Mouse (Mus musculus): ENCODE results near the gene Ppp1r9b. TPM values are rescaled to one million over a fixed set of nuclear protein-coding genes. Genes with fewer than 3 reads are reported as not detected.

Ppp1r9b gene
- polyA plus RNA-seq (2015; fragmentation: Nextera tagmentation; extraction: Ambion mirVana): 7.1 and 7.6 TPM in 2 replicates

DNA sequence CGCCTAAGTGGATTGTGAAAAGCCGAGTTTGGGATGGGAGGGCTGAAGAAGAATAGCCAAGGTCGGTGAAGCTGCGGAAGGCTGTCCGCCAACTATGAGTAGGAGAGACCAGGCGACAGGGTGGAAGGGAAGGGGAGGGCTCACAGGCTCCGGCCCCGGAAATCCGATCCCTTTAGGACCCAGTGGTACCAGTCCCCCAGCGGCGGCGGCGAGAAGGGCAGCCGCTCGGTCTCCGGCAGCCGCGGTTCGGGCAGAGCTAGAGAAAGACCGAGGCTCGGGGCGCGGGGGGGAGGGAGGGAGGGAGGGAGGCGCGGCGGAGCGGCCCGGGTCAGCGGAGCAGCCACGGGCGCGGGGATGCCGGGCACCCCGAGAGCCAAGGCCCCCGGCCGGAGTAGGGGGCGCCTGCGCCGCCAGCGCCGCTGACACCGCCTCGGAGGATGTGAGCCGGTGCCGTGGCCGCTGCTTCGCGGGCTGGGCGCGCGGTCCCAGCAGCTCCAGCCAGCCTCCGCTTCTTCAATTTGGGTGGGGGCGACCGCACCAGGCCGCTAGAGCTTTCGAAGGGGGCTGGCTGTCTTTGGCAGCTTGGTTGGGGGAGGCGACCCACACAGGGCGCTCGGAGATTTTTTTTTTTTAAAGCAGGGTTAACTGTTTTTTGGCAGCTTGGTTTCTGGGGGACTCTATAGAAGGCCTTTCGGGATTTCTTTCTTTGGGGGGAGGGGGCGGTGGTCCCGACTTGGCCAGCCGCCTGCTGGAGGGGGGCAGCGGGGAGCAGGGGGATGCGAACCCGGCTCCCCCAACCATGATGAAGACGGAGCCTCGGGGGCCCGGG, at the start of gene Ppp1r9b:
Gene Ppp1r9b (plus strand): TSS at position 287 of the 829 bp plus-strand sequence.
- ATAC-seq (ENCODE audit: low read depth): peak; percentile 83
- peaks cover 78% of the 10 kb centered on the region for H3K4me1 ChIP-seq (ENCODE audit: control insufficient read depth, low read depth, low read length)

DNA sequence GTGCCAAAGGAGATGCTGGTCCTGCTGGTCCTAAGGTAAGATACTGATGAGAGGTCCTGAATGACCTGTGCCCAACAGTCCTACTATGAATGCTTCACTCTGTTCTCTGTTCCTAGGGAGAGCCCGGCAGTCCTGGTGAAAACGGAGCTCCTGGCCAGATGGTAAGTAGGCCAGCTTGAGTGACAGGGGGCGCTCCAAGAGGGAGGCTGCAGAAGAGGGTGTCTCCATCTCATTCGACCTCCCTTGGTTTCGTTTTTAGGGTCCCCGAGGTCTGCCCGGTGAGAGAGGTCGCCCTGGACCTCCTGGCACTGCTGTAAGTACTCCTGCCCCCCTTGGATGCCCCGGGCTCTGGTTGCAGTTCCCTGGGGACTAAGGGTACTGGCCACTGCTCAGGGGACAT, 49.7 kb upstream of the Ppp1r9b start:
- Histone ChIP-seq H3K27me3 (ENCODE audit: control insufficient read depth, insufficient read depth, low read depth, low read length) (peaks cover 31% of the 10 kb centered on the region), H3K27ac (ENCODE audit: low read length) (no peak overlapping the region), H3K4me2 (ENCODE audit: low read depth, low read length) (no peak overlapping the region), H3K36me3 (ENCODE audit: control insufficient read depth, insufficient read depth) (no peaks in the 10 kb centered on the region), H3K9ac (ENCODE audit: low read depth, low read length) (no peak overlapping the region), H3K4me3 (ENCODE audit: low read depth, low read length) (no peak overlapping the region), H3K9me3 (replicated peaks; ENCODE audit: control insufficient read depth, low read length) (no peaks in the 10 kb centered on the region), H3K4me1 (ENCODE audit: control insufficient read depth, low read depth, low read length) (peaks cover 2% of the 10 kb centered on the region)
- 17% methylated on average over 9 of the region's 9 CpGs for WGBS (ENCODE audit: insufficient replicate concordance)
- ATAC-seq (ENCODE audit: low read depth): no peak

More for the DNA sequence above, at the start of gene Ppp1r9b:
- WGBS (ENCODE audit: insufficient replicate concordance): under 1% methylated on average over 49 of the region's 69 CpGs
- peak within 1 kb of the TSS; percentile 77 for H3K27ac ChIP-seq (ENCODE audit: low read length)
- peak within 1 kb of the TSS; percentile 87 for H3K9ac ChIP-seq (ENCODE audit: low read depth, low read length)
- no peaks in the 10 kb centered on the region for H3K27me3 ChIP-seq (ENCODE audit: control insufficient read depth, insufficient read depth, low read depth, low read length)
- no peaks in the 10 kb centered on the region for H3K36me3 ChIP-seq (ENCODE audit: control insufficient read depth, insufficient read depth)
- H3K4me2 ChIP-seq (ENCODE audit: low read depth, low read length): peak within 1 kb of the TSS; percentile 97
- no peaks in the 10 kb centered on the region for H3K9me3 ChIP-seq (replicated peaks; ENCODE audit: control insufficient read depth, low read length)
- H3K4me3 ChIP-seq (ENCODE audit: low read depth, low read length): peak within 1 kb of the TSS; percentile 84

DNA sequence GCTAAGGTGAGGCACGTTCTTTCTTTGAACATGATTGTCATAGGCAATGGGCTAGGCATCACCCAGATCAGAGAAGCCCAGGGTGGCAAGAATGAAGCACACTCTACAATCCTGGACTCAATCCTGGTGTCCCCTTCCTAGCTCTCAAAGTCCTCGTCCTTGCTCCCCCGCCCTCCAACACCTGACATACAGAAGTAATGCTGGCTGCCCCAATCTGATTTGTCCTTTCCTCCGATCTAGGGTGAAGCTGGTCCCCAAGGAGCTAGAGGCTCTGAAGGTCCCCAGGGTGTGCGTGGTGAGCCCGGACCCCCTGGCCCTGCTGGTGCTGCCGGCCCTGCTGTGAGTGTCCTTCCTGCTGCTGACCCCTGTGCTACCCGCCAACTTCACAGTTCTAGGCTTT, 49.1 kb upstream of the Ppp1r9b start:
- H3K4me2 ChIP-seq (ENCODE audit: low read depth, low read length): no peak overlapping the region

DNA sequence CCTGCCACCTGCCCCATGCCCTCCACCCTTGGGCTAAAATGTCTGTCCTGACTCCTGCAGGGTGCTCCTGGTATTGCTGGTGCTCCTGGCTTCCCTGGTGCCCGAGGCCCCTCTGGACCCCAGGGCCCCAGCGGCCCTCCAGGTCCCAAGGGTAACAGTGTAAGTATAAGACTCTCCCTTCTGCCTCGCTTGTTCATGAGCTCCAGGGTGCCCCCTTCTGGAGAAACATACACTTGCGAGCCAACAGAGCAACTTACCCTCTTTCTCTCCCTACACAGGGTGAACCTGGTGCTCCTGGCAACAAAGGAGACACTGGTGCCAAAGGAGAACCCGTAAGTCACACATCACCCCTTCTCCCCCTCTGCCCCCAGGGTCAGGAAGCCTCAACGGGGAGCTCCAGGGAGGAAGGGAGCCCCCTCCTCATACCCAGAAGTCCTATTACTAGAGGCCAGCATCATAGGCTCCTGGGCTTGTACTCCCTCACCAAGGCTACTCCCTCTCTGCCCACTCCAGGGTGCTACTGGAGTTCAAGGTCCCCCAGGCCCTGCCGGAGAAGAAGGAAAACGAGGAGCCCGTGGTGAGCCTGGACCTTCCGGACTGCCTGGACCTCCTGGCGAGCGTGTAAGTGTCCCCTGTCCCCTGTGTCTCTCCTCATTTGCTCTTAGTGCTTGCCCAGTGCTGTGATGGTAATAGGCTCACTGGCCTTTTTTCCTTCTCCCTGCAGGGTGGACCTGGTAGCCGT, 48.4 kb upstream of the Ppp1r9b start:
- H3K27me3 ChIP-seq (ENCODE audit: control insufficient read depth, insufficient read depth, low read depth, low read length): peaks cover 21% of the 10 kb centered on the region
- H3K4me2 ChIP-seq (ENCODE audit: low read depth, low read length): no peak overlapping the region
- H3K4me3 ChIP-seq (ENCODE audit: low read depth, low read length): no peak overlapping the region
- no peaks in the 10 kb centered on the region for H3K36me3 ChIP-seq (ENCODE audit: control insufficient read depth, insufficient read depth)
- no peak overlapping the region for H3K27ac ChIP-seq (ENCODE audit: low read length)
- no peaks in the 10 kb centered on the region; the same call in 1 of the 2 replicates for H3K4me1 ChIP-seq (ENCODE audit: control insufficient read depth, low read depth, low read length)
- H3K9me3 ChIP-seq (replicated peaks; ENCODE audit: control insufficient read depth, low read length): no peaks in the 10 kb centered on the region
- no peak overlapping the region for H3K9ac ChIP-seq (ENCODE audit: low read depth, low read length)
- ATAC-seq (ENCODE audit: low read depth): 0 out of 2 replicates have a peak, but pooled peaks have one; percentile 8
- WGBS (ENCODE audit: insufficient replicate concordance): 38% methylated on average over 13 of the region's 13 CpGs

More for the DNA sequence above, 49.1 kb upstream of the Ppp1r9b start:
- Histone ChIP-seq H3K27me3 (ENCODE audit: control insufficient read depth, insufficient read depth, low read depth, low read length) (peaks cover 24% of the 10 kb centered on the region), H3K36me3 (ENCODE audit: control insufficient read depth, insufficient read depth) (no peaks in the 10 kb centered on the region), H3K4me3 (ENCODE audit: low read depth, low read length) (no peak overlapping the region), H3K27ac (ENCODE audit: low read length) (no peak overlapping the region), H3K9me3 (replicated peaks; ENCODE audit: control insufficient read depth, low read length) (no peaks in the 10 kb centered on the region), H3K4me1 (ENCODE audit: control insufficient read depth, low read depth, low read length) (peaks cover 2% of the 10 kb centered on the region), H3K9ac (ENCODE audit: low read depth, low read length) (no peak overlapping the region)
- 69% methylated on average over 8 of the region's 8 CpGs for WGBS (ENCODE audit: insufficient replicate concordance)
- no peak for ATAC-seq (ENCODE audit: low read depth)

DNA sequence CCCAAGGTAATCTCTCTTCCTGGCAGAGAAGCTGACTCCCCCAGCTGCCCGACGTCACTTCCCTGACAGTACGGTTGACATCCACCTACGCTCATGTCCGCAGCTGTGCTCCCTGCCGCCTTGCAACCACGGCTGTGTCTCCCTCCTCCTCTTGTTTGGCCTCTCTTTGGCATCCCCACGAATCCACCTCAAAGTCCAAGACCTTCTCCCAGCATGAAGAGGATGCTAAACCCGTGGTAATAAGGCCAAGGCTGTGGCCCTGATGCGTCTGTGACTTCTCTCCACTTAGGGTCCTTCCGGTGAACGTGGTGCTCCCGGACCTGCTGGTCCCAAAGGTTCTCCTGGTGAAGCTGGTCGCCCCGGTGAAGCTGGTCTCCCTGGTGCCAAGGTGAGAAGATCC, 47.8 kb upstream of the Ppp1r9b start:
- Histone ChIP-seq H3K27me3 (ENCODE audit: control insufficient read depth, insufficient read depth, low read depth, low read length) (peaks cover 15% of the 10 kb centered on the region), H3K9ac (ENCODE audit: low read depth, low read length) (no peak overlapping the region), H3K27ac (ENCODE audit: low read length) (no peak overlapping the region), H3K4me2 (ENCODE audit: low read depth, low read length) (no peak overlapping the region), H3K4me1 (ENCODE audit: control insufficient read depth, low read depth, low read length) (no peaks in the 10 kb centered on the region), H3K36me3 (ENCODE audit: control insufficient read depth, insufficient read depth) (no peaks in the 10 kb centered on the region), H3K9me3 (replicated peaks; ENCODE audit: control insufficient read depth, low read length) (no peaks in the 10 kb centered on the region), H3K4me3 (ENCODE audit: low read depth, low read length) (no peak overlapping the region)
- 62% methylated on average over 15 of the region's 15 CpGs for WGBS (ENCODE audit: insufficient replicate concordance)
- no peak for ATAC-seq (ENCODE audit: low read depth)

DNA sequence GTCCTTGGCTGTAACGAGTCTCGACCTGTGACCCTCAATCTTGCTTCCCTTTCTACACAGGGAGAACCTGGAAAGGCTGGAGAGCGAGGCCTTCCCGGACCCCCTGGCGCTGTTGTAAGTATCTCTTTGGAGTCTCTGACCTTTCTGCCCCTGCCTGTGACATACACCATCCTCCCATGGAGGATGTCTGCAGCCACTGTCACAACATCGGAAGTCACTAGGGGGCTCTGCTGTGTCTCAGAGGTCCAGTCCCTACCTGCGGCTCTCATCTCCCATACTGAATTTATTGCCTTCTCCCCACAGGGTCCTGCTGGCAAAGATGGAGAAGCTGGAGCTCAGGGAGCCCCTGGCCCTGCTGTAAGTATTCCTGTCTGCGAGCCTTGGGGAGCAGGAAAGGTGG, 46.5 kb upstream of the Ppp1r9b start:
- no peak for ATAC-seq (ENCODE audit: low read depth)
- Histone ChIP-seq H3K27ac (ENCODE audit: low read length) (no peak overlapping the region), H3K9ac (ENCODE audit: low read depth, low read length) (no peak overlapping the region)

DNA sequence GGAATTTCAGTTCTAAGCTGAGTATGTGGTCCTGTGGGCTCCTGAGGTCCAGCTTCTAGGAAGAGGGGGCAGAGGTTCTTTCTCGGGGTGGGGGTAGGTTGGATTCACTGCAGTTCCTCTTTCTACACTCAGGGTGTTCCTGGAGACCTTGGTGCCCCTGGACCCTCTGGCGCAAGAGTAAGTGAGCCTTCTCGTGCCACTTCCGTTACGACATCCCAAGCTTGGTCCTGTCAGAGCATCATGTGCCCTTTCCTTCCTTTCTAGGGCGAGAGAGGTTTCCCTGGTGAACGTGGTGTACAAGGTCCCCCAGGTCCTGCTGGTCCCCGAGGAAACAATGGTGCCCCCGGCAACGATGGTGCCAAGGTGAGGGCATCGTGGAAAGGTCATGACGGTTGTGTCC, 45.6 kb upstream of the Ppp1r9b start:
- H3K27me3 ChIP-seq (ENCODE audit: control insufficient read depth, insufficient read depth, low read depth, low read length): peaks cover 2% of the 10 kb centered on the region
- no peaks in the 10 kb centered on the region for H3K36me3 ChIP-seq (ENCODE audit: control insufficient read depth, insufficient read depth)
- no peaks in the 10 kb centered on the region for H3K4me1 ChIP-seq (ENCODE audit: control insufficient read depth, low read depth, low read length)
- H3K9me3 ChIP-seq (replicated peaks; ENCODE audit: control insufficient read depth, low read length): no peaks in the 10 kb centered on the region
- no peak overlapping the region for H3K9ac ChIP-seq (ENCODE audit: low read depth, low read length)
- H3K4me3 ChIP-seq (ENCODE audit: low read depth, low read length): no peak overlapping the region
- no peak for ATAC-seq (ENCODE audit: low read depth)
- no peak overlapping the region for H3K27ac ChIP-seq (ENCODE audit: low read length)
- WGBS (ENCODE audit: insufficient replicate concordance): 50% methylated on average over 12 of the region's 12 CpGs
- no peak overlapping the region for H3K4me2 ChIP-seq (ENCODE audit: low read depth, low read length)

More for the DNA sequence above, 46.5 kb upstream of the Ppp1r9b start:
- Histone ChIP-seq H3K4me1 (ENCODE audit: control insufficient read depth, low read depth, low read length) (no peaks in the 10 kb centered on the region), H3K4me3 (ENCODE audit: low read depth, low read length) (no peak overlapping the region), H3K27me3 (ENCODE audit: control insufficient read depth, insufficient read depth, low read depth, low read length) (peaks cover 4% of the 10 kb centered on the region), H3K9me3 (replicated peaks; ENCODE audit: control insufficient read depth, low read length) (no peaks in the 10 kb centered on the region), H3K4me2 (ENCODE audit: low read depth, low read length) (no peak overlapping the region), H3K36me3 (ENCODE audit: control insufficient read depth, insufficient read depth) (no peaks in the 10 kb centered on the region)
- WGBS (ENCODE audit: insufficient replicate concordance): 29% methylated on average over 8 of the region's 8 CpGs

- ATAC-seq (ENCODE audit: low read depth): no peak
- H3K27me3 ChIP-seq (ENCODE audit: control insufficient read depth, insufficient read depth, low read depth, low read length): no peaks in the 10 kb centered on the region
Observed at GRCm38 (mm10) chr11:94952169-94952568, 38.7 kb upstream of the Ppp1r9b start.

GRCm38 (mm10) chr11:94955103-94955502, 35.7 kb upstream of the Ppp1r9b start:
- no peaks in the 10 kb centered on the region for H3K9me3 ChIP-seq (replicated peaks; ENCODE audit: control insufficient read depth, low read length)
- no peaks in the 10 kb centered on the region for H3K36me3 ChIP-seq (ENCODE audit: control insufficient read depth, insufficient read depth)
- 55% methylated on average over 9 of the region's 9 CpGs for WGBS (ENCODE audit: insufficient replicate concordance)
- H3K27me3 ChIP-seq (ENCODE audit: control insufficient read depth, insufficient read depth, low read depth, low read length): no peaks in the 10 kb centered on the region; the same call in 1 of the 2 replicates
- no peak overlapping the region for H3K27ac ChIP-seq (ENCODE audit: low read length)
- no peak overlapping the region for H3K4me2 ChIP-seq (ENCODE audit: low read depth, low read length)
- no peak overlapping the region for H3K4me3 ChIP-seq (ENCODE audit: low read depth, low read length)
- no peak overlapping the region for H3K9ac ChIP-seq (ENCODE audit: low read depth, low read length)
- H3K4me1 ChIP-seq (ENCODE audit: control insufficient read depth, low read depth, low read length): no peaks in the 10 kb centered on the region
- no peak for ATAC-seq (ENCODE audit: low read depth)

More at GRCm38 (mm10) chr11:94952169-94952568, 38.7 kb upstream of the Ppp1r9b start:
- no peak overlapping the region for H3K4me3 ChIP-seq (ENCODE audit: low read depth, low read length)
- H3K9ac ChIP-seq (ENCODE audit: low read depth, low read length): no peak overlapping the region
- H3K9me3 ChIP-seq (replicated peaks; ENCODE audit: control insufficient read depth, low read length): no peaks in the 10 kb centered on the region
- no peak overlapping the region for H3K4me2 ChIP-seq (ENCODE audit: low read depth, low read length)
- WGBS (ENCODE audit: insufficient replicate concordance): 18% methylated on average over 6 of the region's 6 CpGs
- H3K36me3 ChIP-seq (ENCODE audit: control insufficient read depth, insufficient read depth): no peaks in the 10 kb centered on the region
- no peak overlapping the region for H3K27ac ChIP-seq (ENCODE audit: low read length)
- no peaks in the 10 kb centered on the region for H3K4me1 ChIP-seq (ENCODE audit: control insufficient read depth, low read depth, low read length)

All from liver, embryonic 16.5 days (tissue).